Mouse (Mus musculus) kidney, embryonic 16.5 days (tissue): ENCODE results near the gene Upk3b. TPM values are rescaled to one million over a fixed set of nuclear protein-coding genes. Genes with fewer than 3 reads are reported as not detected.
A peak's percentile ranks its signal among the peaks of the same experiment; 100 is the strongest.

Source experiments
- ATAC-seq: fragments of 200-750 bp; cut with Nextera tagmentation; 2 replicates; pipeline ENCODE4 v1.8.0; 2017; ENCODE audit warnings: moderate TSS enrichment; ENCODE audit not compliant: low FRiP score, low TSS enrichment
- H3K27ac ChIP-seq: fragments of 300-500 bp; sonication (generic); 2 replicates; pipeline ENCODE4 v1.5.1; 2014; ENCODE audit warnings: low read length
- H3K27me3 ChIP-seq: fragments of 300-500 bp; sonication (generic); 2 replicates; pipeline ENCODE4 v1.6.1; 2014; ENCODE audit warnings: low read length, control low read depth, mixed read lengths; ENCODE audit not compliant: insufficient read depth
- H3K36me3 ChIP-seq: fragments of 300-500 bp; sonication (generic); 2 replicates; pipeline ENCODE4 v1.6.1; 2014; ENCODE audit warnings: low read length, control low read depth, mixed read lengths; ENCODE audit not compliant: insufficient read depth
- H3K4me1 ChIP-seq: fragments of 300-500 bp; sonication (generic); 2 replicates; pipeline ENCODE4 v1.6.1; 2014; ENCODE audit warnings: low read length, control low read depth, mixed read lengths; ENCODE audit not compliant: insufficient read depth
- H3K4me2 ChIP-seq: fragments of 300-500 bp; sonication (generic); replicated peaks from 2 replicates; pipeline ENCODE4 v1.6.1; 2014; ENCODE audit warnings: low read depth, low read length
- H3K4me3 ChIP-seq: fragments of 300-500 bp; sonication (generic); 2 replicates; pipeline ENCODE4 v1.5.1; 2014; ENCODE audit warnings: mild to moderate bottlenecking, low read length
- H3K9ac ChIP-seq: fragments of 300-500 bp; sonication (generic); replicated peaks from 2 replicates; pipeline ENCODE4 v1.6.1; 2014; ENCODE audit warnings: low read length
- H3K9me3 ChIP-seq: fragments of 300-500 bp; sonication (generic); 2 replicates; pipeline ENCODE4 v1.6.1; 2016; ENCODE audit warnings: low read length, control low read depth
- WGBS: fragments of 180-500 bp; shearing (Covaris S2); extraction: QIAGEN DNeasy Blood & Tissue Kit; methylation state at CpG from one replicate; pipeline ENCODE4 v1.1.7; 2014; 5-methylcytosine and 5-hydroxymethylcytosine counted together
- polyA plus RNA-seq: library from polyadenylated mRNA; unstranded; fragments of >200 nt; fragmentation: Nextera tagmentation; extraction: Ambion mirVana; gene quantifications from 2 replicates; pipeline ENCODE4 v1.2.1, GENCODE M21; 2015

Upk3b gene
- polyA plus RNA-seq, 1 experiment from 2014 or later: 6.1 TPM

GRCm38 (mm10) chr5:136027612-136028311 lies 10.5 kb upstream of the Upk3b start:
- no peak for ATAC-seq
- H3K27ac ChIP-seq: no peak overlapping the region
- no peaks in the 10 kb centered on the region for H3K9me3 ChIP-seq
- H3K4me2 ChIP-seq: no peak overlapping the region
- H3K4me1 ChIP-seq: peaks cover 4% of the 10 kb centered on the region; the same call in 1 of the 2 replicates
- WGBS: 83% methylated on average over 11 of the region's 11 CpGs
- H3K27me3 ChIP-seq: no peaks in the 10 kb centered on the region
- peaks cover 34% of the 10 kb centered on the region for H3K36me3 ChIP-seq
- no peak overlapping the region for H3K9ac ChIP-seq
- H3K4me3 ChIP-seq: no peak overlapping the region

- no peaks in the 10 kb centered on the region for H3K27me3 ChIP-seq
- no peaks in the 10 kb centered on the region for H3K4me1 ChIP-seq
- H3K4me3 ChIP-seq: no peak overlapping the region
- no peak overlapping the region for H3K4me2 ChIP-seq
- WGBS: 83% methylated on average over 4 of the region's 4 CpGs
- no peak overlapping the region for H3K9ac ChIP-seq
- no peak for ATAC-seq
- H3K36me3 ChIP-seq: peaks cover 20% of the 10 kb centered on the region; the same call in 1 of the 2 replicates
- H3K27ac ChIP-seq: no peak overlapping the region
- no peaks in the 10 kb centered on the region for H3K9me3 ChIP-seq
These were observed 3.4 kb upstream of the Upk3b start for GRCm38 (mm10) chr5:136034868-136035267.

GRCm38 (mm10) chr5:136035285-136035684 lies 3.0 kb upstream of the Upk3b start:
- Histone ChIP-seq H3K4me1 (peaks cover 1% of the 10 kb centered on the region; the same call in 1 of the 2 replicates), H3K36me3 (peaks cover 16% of the 10 kb centered on the region; the same call in 1 of the 2 replicates), H3K9ac (no peak overlapping the region), H3K27me3 (no peaks in the 10 kb centered on the region), H3K9me3 (no peaks in the 10 kb centered on the region), H3K4me3 (no peak overlapping the region), H3K4me2 (no peak overlapping the region), H3K27ac (no peak overlapping the region)
- no peak for ATAC-seq
- 77% methylated on average over 1 of the region's 1 CpGs for WGBS

DNA sequence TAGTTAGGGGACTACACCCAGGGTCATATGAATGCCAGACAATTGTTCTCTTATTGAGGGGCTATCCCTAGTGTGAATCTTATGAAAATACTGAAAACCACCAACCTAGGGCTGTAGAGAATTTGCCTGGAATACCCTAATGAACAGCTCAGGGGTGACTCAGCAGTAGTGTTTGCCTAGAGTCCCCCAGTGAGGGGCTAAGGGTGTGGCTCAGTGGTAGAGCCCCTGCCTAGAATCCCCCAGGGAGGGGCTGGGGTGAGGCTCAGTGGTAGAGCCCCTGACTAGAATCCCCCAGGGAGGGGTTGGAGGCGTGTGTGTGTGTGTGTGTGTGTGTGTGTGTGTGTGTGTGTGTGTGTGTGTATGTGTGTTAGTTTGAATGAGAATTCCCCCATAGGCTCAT lies 1.6 kb upstream of the Upk3b start:
- Histone ChIP-seq H3K9ac (no peak overlapping the region), H3K9me3 (no peaks in the 10 kb centered on the region), H3K4me3 (no peak overlapping the region), H3K4me2 (no peak overlapping the region), H3K27ac (no peak overlapping the region), H3K4me1 (peaks cover 3% of the 10 kb centered on the region; the same call in 1 of the 2 replicates), H3K27me3 (no peaks in the 10 kb centered on the region), H3K36me3 (peaks cover 13% of the 10 kb centered on the region; the same call in 1 of the 2 replicates)
- no peak for ATAC-seq
- 91% methylated on average over 1 of the region's 1 CpGs for WGBS

DNA sequence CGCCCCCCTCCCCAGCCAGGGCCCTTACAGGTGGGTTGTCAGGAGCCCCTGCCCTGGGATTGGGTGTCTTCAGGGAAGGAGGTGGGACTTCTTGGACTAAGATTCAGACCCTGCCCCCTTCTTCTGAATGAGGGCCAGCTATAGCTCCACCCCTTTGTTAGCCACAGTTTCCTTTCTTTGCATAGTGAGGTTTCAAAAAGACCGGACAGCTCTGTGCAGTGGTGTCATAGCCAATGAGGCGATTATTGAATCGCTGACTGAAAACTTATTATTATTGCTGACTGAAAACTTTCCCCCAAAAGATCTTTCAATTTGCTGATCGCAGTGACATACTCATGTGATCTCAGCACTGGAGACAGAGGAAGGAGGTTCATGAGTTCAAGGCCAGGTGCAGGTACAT lies 1.9 kb downstream of the Upk3b start:
- no peak overlapping the region for H3K4me3 ChIP-seq
- H3K9me3 ChIP-seq: no peaks in the 10 kb centered on the region
- no peak overlapping the region for H3K27ac ChIP-seq
- no peaks in the 10 kb centered on the region for H3K36me3 ChIP-seq
- 48% methylated on average over 5 of the region's 5 CpGs for WGBS
- H3K9ac ChIP-seq: no peak overlapping the region
- peak overlapping the region; percentile 6 for H3K4me2 ChIP-seq
- ATAC-seq: 0 out of 2 replicates have a peak, but pooled peaks have one; percentile 29
- H3K27me3 ChIP-seq: no peaks in the 10 kb centered on the region
- peaks cover 3% of the 10 kb centered on the region; the same call in 1 of the 2 replicates for H3K4me1 ChIP-seq

GRCm38 (mm10) chr5:136041260-136041659 lies 3.0 kb downstream of the Upk3b start:
- no peaks in the 10 kb centered on the region for H3K27me3 ChIP-seq
- no peak overlapping the region for H3K9ac ChIP-seq
- 34% methylated on average over 2 of the region's 2 CpGs for WGBS
- no peak overlapping the region for H3K4me3 ChIP-seq
- H3K4me2 ChIP-seq: no peak overlapping the region
- no peak for ATAC-seq
- no peaks in the 10 kb centered on the region for H3K9me3 ChIP-seq
- no peaks in the 10 kb centered on the region for H3K36me3 ChIP-seq
- peaks cover 5% of the 10 kb centered on the region; the same call in 1 of the 2 replicates for H3K4me1 ChIP-seq
- no peak overlapping the region for H3K27ac ChIP-seq

DNA sequence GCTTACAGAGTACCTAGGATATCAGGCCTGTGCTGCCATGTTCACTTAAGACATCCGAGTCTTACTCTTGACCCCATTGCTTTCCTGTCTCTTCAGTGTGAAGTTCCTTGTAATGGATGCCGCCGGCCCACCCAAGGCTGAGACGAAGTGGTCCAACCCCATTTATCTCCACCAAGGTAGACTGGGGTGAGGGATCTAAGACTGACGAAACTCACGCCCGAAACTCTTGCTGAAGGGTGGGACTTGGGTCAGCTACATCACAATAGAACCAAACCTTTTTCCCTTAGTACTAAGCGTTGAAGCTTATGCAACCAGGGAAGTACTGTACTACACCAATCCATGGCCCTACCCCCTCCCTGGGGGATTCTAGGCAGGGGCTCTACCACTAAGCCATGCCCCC lies 3.4 kb downstream of the Upk3b start:
- no peak overlapping the region for H3K4me3 ChIP-seq
- H3K9ac ChIP-seq: no peak overlapping the region
- no peak for ATAC-seq
- peaks cover 6% of the 10 kb centered on the region; the same call in 1 of the 2 replicates for H3K4me1 ChIP-seq
- H3K27me3 ChIP-seq: no peaks in the 10 kb centered on the region
- WGBS: 95% methylated on average over 8 of the region's 8 CpGs
- H3K4me2 ChIP-seq: no peak overlapping the region
- no peak overlapping the region for H3K27ac ChIP-seq
- no peaks in the 10 kb centered on the region for H3K36me3 ChIP-seq
- H3K9me3 ChIP-seq: no peaks in the 10 kb centered on the region

DNA sequence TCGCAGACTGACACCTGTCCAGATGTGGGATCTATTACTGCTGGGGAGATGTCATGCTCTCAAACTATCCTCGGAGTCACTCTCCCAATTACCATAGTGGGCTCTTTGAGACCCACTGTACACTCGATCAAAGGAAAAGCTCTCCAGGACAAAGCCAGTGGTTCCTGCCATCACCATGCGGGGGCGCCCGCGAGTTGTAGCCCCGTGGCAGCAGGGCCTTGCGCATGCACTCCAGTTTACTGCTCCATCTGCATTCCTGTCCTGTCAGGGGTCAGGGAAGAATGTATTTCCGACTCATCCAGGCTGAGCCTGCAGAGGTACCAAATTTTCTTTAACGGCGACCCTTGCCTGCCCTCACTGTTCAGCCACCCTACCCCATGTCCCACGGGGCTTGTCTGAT lies 6.6 kb downstream of the Upk3b start:
- H3K36me3 ChIP-seq: no peaks in the 10 kb centered on the region
- no peak overlapping the region for H3K27ac ChIP-seq
- WGBS: 72% methylated on average over 13 of the region's 13 CpGs
- H3K4me1 ChIP-seq: peaks cover 16% of the 10 kb centered on the region
- no peak for ATAC-seq
- no peak overlapping the region for H3K4me3 ChIP-seq
- H3K9ac ChIP-seq: no peak overlapping the region
- H3K4me2 ChIP-seq: no peak overlapping the region
- H3K27me3 ChIP-seq: no peaks in the 10 kb centered on the region
- no peaks in the 10 kb centered on the region for H3K9me3 ChIP-seq

DNA sequence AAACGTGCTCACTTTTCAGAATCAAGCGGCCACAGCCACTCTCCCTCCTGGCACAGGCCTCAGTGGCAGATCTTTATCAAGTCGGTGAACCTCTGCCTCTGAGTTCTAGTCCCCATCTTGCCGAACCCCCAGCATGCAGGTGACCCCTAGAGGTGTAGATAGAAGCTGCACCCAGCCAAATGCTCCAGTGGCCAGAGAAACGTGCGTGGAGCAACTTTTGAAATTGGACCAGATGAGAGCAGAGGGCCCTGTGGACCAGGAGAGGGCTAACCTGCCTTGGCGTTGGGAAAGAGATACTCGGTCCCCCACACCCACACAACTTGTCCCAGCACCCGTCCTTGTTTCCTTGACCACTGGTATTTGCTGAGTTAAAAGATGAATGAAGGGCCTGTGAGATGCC lies 7.1 kb downstream of the Upk3b start:
- peaks cover 20% of the 10 kb centered on the region for H3K4me1 ChIP-seq
- H3K36me3 ChIP-seq: no peaks in the 10 kb centered on the region
- 35% methylated on average over 9 of the region's 9 CpGs for WGBS
- no peaks in the 10 kb centered on the region for H3K27me3 ChIP-seq
- no peak for ATAC-seq
- H3K27ac ChIP-seq: no peak overlapping the region
- no peak overlapping the region for H3K4me2 ChIP-seq
- no peaks in the 10 kb centered on the region for H3K9me3 ChIP-seq
- no peak overlapping the region for H3K9ac ChIP-seq
- H3K4me3 ChIP-seq: no peak overlapping the region

- peaks cover 24% of the 10 kb centered on the region for H3K4me1 ChIP-seq
- no peak overlapping the region for H3K4me2 ChIP-seq
- no peaks in the 10 kb centered on the region for H3K27me3 ChIP-seq
- H3K9ac ChIP-seq: no peak overlapping the region
- WGBS: 1% methylated on average over 10 of the region's 10 CpGs
- peak; percentile 37; the same call in 1 of the 2 replicates for ATAC-seq
- no peaks in the 10 kb centered on the region for H3K9me3 ChIP-seq
- H3K36me3 ChIP-seq: no peaks in the 10 kb centered on the region
- no peak overlapping the region for H3K4me3 ChIP-seq
- peak overlapping the region; percentile 48; the same call in 1 of the 2 replicates for H3K27ac ChIP-seq
These were observed 7.7 kb downstream of the Upk3b start for GRCm38 (mm10) chr5:136045987-136046386.
